Mouse (Mus musculus) layer of hippocampus, adult 9-11 months (tissue): Measurements from ENCODE around the gene Gm28710.
A peak's percentile ranks its signal among the peaks of the same experiment; 100 is the strongest.

Source experiments
- DNase-seq: peaks from one replicate; pipeline ENCODE4 v3.0.0; 2022

Gene Gm28710

GRCm38 (mm10) chr5:16791243-16791860 is at the start of gene Gm28710:
Gene Gm28710 (plus strand): TSS chr5:16791810.
- no peak for DNase-seq

DNA sequence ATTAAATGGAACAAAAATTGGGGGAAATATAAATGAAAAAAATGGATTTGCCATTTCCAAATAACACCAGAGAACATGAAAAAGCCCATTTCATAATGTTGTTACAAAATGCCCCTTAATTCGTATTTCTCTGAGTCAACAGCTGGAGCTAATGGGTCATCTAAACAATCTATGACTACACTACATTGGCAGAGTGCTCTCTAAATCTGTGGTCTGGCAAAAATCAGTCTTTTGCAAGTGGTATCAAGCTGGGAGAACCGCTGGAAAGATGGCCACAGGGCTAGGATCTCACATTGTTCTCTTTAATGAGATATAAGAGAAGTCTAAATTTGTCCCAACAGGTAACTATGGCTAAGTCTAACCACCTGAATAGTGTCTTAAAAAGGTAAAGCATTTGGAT is 14.4 kb upstream of the Gm28710 start:
- no peak for DNase-seq

DNA sequence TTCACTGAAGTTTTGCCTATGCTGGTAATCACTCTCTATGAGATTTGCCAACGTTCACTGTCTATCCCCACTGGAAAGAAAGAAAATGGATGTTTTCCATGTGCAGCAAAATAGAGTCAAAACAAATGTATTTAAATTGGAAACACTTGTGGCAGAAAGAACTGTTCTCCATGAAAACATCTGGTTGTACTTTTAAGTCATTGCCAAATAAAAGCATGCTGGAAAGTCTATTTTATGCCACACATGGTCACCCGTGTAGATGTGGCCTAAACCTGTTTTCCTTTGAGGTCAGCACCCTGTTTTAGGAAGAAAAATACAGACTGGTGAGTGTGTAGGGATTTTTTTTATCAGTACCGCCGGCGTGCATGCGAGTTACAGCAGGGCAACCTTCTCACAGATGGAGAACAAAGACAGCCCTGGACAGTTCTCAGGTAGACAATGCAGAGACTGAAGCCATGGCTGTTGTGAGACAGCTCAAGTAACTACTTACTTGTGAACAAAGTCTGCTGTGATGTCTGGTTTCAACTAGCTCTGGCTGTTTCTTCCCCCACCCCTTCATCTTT is 12.9 kb upstream of the Gm28710 start:
- DNase-seq, result no peak

DNA sequence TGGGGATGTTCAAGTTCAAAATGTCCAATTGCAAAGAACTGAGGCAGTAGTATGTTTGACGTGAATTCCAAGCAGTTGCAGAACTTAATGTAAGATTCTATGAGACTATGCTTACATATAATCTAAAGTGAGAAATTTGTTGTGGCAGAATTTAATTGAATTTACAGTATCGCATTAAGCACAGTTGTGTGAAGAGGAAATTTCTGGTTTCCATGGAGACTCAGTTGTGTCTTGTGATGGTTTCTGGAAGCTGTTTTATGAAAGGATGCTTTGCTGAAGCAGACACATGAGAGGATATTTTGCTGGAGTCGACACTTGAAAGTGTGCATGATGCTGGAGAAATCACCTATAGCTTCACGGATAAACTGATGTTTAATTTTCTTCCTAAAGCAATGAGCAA is 6.0 kb upstream of the Gm28710 start:
- no peak for DNase-seq

DNA sequence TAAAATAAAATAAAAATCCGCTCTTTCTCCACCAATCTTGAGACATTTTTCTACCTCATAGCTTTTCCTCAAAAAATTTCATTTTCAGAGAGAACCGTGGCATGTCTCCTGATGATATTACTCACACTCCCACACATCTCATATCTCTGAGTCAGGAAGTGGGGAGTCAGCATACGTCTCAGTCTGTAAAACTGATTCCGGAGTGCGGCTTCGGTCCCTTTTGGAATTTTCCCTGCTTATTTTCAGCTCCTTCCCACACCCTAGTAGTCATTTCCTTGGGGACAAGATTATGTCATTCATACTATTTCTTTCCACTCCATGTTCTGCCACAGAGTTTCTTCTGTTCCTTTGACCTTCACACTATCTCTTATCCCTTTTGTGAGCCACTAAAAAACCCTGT is 3.4 kb downstream of the Gm28710 start:
- no peak for DNase-seq

- no peak for DNase-seq
Observed at GRCm38 (mm10) chr5:16802726-16803125, 11.1 kb downstream of the Gm28710 start.

- DNase-seq, result no peak
Observed at GRCm38 (mm10) chr5:16838991-16839390, 47.4 kb downstream of the Gm28710 start.

DNA sequence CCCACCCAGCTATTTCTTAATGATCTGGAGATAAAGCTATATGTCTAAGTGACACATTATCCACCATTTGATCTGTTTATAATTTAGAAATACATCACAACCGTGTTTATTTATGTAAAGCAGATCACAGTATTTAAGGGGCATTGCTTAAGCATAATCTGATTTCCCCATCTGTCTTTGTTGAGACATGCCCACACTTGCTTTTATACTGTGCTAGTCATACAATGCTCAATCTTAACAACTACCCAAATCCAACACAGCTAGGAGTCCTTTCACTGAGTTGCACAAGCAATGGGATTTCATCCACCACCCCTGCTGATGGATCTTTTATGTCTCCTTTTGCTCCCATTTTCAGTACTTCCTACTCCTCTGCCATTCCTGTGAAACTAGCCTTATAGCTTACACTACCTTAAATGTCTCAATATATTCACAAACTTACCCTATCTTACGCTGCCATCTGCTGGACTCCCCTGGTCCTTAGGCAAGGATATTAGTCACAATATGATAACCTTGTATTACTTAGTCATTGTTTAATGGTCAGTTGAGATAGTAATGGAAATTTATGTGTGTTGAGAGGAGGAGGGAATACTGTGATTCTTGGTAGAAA is 77.8 kb downstream of the Gm28710 start:
- DNase-seq, result peak; percentile 21

DNA sequence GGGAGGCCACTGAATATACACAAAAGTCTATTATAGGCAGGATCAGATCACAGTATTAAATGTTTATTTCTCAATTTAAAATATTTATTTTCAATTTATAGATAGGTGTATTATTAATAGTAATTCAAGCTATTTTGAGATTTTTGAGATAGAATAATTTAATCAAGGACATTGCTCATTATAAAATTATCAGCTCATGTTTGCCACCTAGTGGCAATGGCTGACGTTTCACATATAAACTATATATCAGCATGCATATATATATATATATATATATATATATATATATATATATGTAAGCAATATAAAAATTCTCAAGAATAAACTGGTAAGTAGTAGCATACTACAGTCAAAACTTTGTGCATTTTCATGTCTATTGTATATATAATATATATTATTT is 102.6 kb downstream of the Gm28710 start:
- no peak for DNase-seq

DNA sequence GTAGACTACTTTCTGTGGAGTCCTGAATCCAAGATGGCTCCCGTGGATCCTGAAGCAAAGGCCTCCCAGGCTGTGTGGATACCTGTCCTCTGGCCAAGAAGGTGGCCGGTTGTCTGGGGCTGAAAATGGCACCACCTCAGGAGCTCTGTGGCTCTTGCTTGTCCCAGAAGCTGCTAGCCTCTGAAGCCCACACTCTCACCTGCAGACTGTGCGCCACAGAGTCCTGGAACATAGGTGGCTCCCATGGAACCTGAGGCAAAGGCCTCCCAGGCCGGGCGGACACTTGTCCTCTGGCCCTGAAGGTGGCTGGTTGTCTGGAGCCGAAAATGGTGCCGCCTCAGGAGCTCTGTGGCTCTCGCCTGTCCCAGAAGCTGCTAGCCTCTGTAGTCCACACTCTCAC is 128.2 kb downstream of the Gm28710 start:
- no peak for DNase-seq

DNA sequence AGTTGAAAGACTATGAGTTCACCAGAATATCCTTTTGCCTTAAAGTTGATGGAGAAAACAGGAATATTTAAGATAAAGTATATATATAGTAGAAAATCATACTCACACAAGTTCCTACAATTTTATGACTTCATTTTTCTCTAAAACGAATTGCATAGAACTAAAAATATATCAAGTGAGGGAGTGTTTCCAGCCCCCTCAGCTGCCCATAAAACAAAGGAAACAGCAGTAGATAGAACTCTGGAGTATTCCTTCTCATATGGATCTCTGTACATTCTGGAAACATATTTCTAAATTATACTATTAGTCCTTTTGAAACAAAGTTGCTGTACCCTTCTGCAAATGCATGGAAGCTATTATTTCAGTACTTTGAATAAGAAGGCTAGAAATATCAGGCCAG is 130.9 kb downstream of the Gm28710 start:
- no peak for DNase-seq
